Mouse (Mus musculus) erythroblast, adult 5-6 weeks (primary cell): Measurements from ENCODE around the gene AW549877. TPM values are rescaled to one million over a fixed set of nuclear protein-coding genes. Genes with fewer than 3 reads are reported as not detected.

Experiments
- ATAC-seq: replicated peaks from 2 replicates; pipeline ENCODE4 v1.8.0; 2016; ENCODE audit warnings: moderate number of reproducible peaks, mild to moderate bottlenecking, moderate TSS enrichment, inconsistent platforms; ENCODE audit not compliant: poor library complexity, low FRiP score, severe bottlenecking
- total RNA-seq, 2 experiments: library from RNA; stranded (forward) in 1 of 2; stranded (reverse) in 1 of 2; fragments of 150-400 nt in 1 of 2; fragments of 200-764, 138-1000 nt in 1 of 2; gene quantifications; 2 replicates each; pipeline versions ENCODE4 v1.2.3 to v1.2.4; 2015 to 2017; ENCODE audit warnings: low replicate concordance in 2 of 2

Gene AW549877
- total RNA-seq (2015; ENCODE audit: low replicate concordance) (20.7 and 25.7 TPM in 2 replicates), total RNA-seq (2017; ENCODE audit: low replicate concordance) (8.4 and 9.2 TPM in 2 replicates)

GRCm38 (mm10) chr15:3995448-3996266, at the start of gene AW549877:
AW549877 (minus strand) TSS chr15:3995744.
- peak; percentile 97 for ATAC-seq

GRCm38 (mm10) chr15:4043032-4043471, 47.5 kb upstream of the AW549877 start:
- peak; percentile 49; the same call in 1 of the 2 replicates for ATAC-seq

- no peak for ATAC-seq
These were observed 46.9 kb upstream of the AW549877 start for GRCm38 (mm10) chr15:4042423-4042822.

GRCm38 (mm10) chr15:4033168-4034004, 37.8 kb upstream of the AW549877 start:
- ATAC-seq = no peak

GRCm38 (mm10) chr15:4028960-4029359, 33.4 kb upstream of the AW549877 start:
- no peak for ATAC-seq

GRCm38 (mm10) chr15:4028411-4028700, 32.8 kb upstream of the AW549877 start:
- no peak for ATAC-seq

GRCm38 (mm10) chr15:4027671-4028410, 32.3 kb upstream of the AW549877 start:
- no peak for ATAC-seq

GRCm38 (mm10) chr15:4026831-4027584, 31.5 kb upstream of the AW549877 start:
- peak; percentile 52; the same call in 1 of the 2 replicates for ATAC-seq

GRCm38 (mm10) chr15:4026231-4026773, 30.8 kb upstream of the AW549877 start, which contains the start of gene Oxct1:
Oxct1 (plus strand) TSS chr15:4026383.
- ATAC-seq = peak; percentile 74

- no peak for ATAC-seq
These were observed 30.0 kb upstream of the AW549877 start for GRCm38 (mm10) chr15:4025508-4025904.

- no peak for ATAC-seq
These were observed 29.4 kb upstream of the AW549877 start for GRCm38 (mm10) chr15:4024726-4025507.

GRCm38 (mm10) chr15:4023747-4024146, 28.2 kb upstream of the AW549877 start:
- no peak for ATAC-seq

GRCm38 (mm10) chr15:4020711-4021110, 25.2 kb upstream of the AW549877 start:
- ATAC-seq = no peak

- no peak for ATAC-seq
These were observed 18.3 kb upstream of the AW549877 start for GRCm38 (mm10) chr15:4013873-4014272.

GRCm38 (mm10) chr15:4000536-4000935, 5.0 kb upstream of the AW549877 start:
- no peak for ATAC-seq

GRCm38 (mm10) chr15:3999144-3999543, 3.6 kb upstream of the AW549877 start:
- ATAC-seq = no peak

- no peak for ATAC-seq
These were observed 895 bp upstream of the AW549877 start for GRCm38 (mm10) chr15:3996267-3997010.
